In genomic region chr2:152828011-152828370, GRCm38 (mm10) we compare ENCODE assay signal across 8 mouse cellular contexts. TPM values are rescaled to one million over a fixed set of nuclear protein-coding genes. Genes with fewer than 3 reads are reported as not detected.
DNase-seq lines count a peak whose midpoint lies in the region; ATAC-seq and TF ChIP-seq lines count a peak whose summit lies in the region.

No protein-coding gene starts in this region.

- peak overlapping the region; percentile 73 for H3K4me2 ChIP-seq in intestine, embryonic 14.5 days (ENCODE audit: low read length)
- H3K4me2 ChIP-seq in liver, postnatal 0 days (ENCODE audit: low read depth, low read length), result peak overlapping the region; percentile 84

- no peaks in the 10 kb centered on the region for H3K27me3 ChIP-seq in intestine, embryonic 14.5 days (replicated peaks; ENCODE audit: control insufficient read depth, insufficient read depth, low read length)
- H3K27me3 ChIP-seq in liver, postnatal 0 days (ENCODE audit: insufficient read depth, low read length), result no peaks in the 10 kb centered on the region

- no peak for TF ChIP-seq CTCF in liver, postnatal 0 days (IDR thresholded peaks at IDR 0.05; ENCODE audit: low read depth)

- H3K4me3 ChIP-seq in brown adipose tissue, adult 24 weeks (ENCODE audit: insufficient read depth, low read depth, low read length), result peak overlapping the region; percentile 68
- H3K4me3 ChIP-seq in intestine, embryonic 14.5 days (ENCODE audit: low read depth, low read length), result peak overlapping the region; percentile 71
- H3K4me3 ChIP-seq in liver, postnatal 0 days (ENCODE audit: low read depth, low read length), result peak overlapping the region; percentile 96

- H3K4me1 ChIP-seq in brown adipose tissue, adult 24 weeks (ENCODE audit: control insufficient read depth, insufficient read depth, insufficient read length, low read length), result peaks cover 32% of the 10 kb centered on the region
- H3K4me1 ChIP-seq in intestine, embryonic 14.5 days (replicated peaks; ENCODE audit: control insufficient read depth, insufficient read depth, low read length), result peaks cover 32% of the 10 kb centered on the region
- peaks cover 52% of the 10 kb centered on the region for H3K4me1 ChIP-seq in liver, postnatal 0 days (ENCODE audit: insufficient read depth)

- no peak for ATAC-seq in intestine, embryonic 14.5 days (replicated peaks; ENCODE audit: low FRiP score, low TSS enrichment, low read depth)
- ATAC-seq in liver, postnatal 0 days, result no peak

- no peak overlapping the region; the same call in 1 of the 2 replicates for H3K9ac ChIP-seq in intestine, embryonic 14.5 days (ENCODE audit: low read length)
- H3K9ac ChIP-seq in liver, postnatal 0 days (replicated peaks), result peak overlapping the region; percentile 99

- DNase-seq in heart, adult 11 months, result peak; percentile 93
- no peak for DNase-seq in heart, postnatal 4 days
- DNase-seq in intestine, embryonic 14.5 days (ENCODE audit: low spot score), result no peak
- no peak for DNase-seq in liver, postnatal 0 days
- no peak for DNase-seq in adrenal gland, adult (ENCODE audit: inconsistent age in 2 of 2, low spot score in 1 of 2)
- no peak for DNase-seq in retina, postnatal 1 day
- no peak for DNase-seq in embryo, embryonic 11 days

- TF ChIP-seq EP300 in liver, postnatal 0 days (IDR thresholded peaks at IDR 0.05; ENCODE audit: low read depth), result no peak

- H3K9me3 ChIP-seq in intestine, embryonic 14.5 days (ENCODE audit: control insufficient read depth, low read length), result no peaks in the 10 kb centered on the region
- H3K9me3 ChIP-seq in liver, postnatal 0 days (ENCODE audit: low read length), result no peaks in the 10 kb centered on the region

- H3K36me3 ChIP-seq in intestine, embryonic 14.5 days (ENCODE audit: control insufficient read depth, insufficient read depth, low read length), result no peaks in the 10 kb centered on the region
- H3K36me3 ChIP-seq in liver, postnatal 0 days (replicated peaks; ENCODE audit: insufficient read depth, low read length), result peaks cover 46% of the 10 kb centered on the region

- peak overlapping the region; percentile 100 for H3K27ac ChIP-seq in brown adipose tissue, adult 24 weeks (replicated peaks; ENCODE audit: low read depth, low read length)
- H3K27ac ChIP-seq in intestine, embryonic 14.5 days (ENCODE audit: low read depth), result peak overlapping the region; percentile 33; the same call in 1 of the 2 replicates
- H3K27ac ChIP-seq in liver, postnatal 0 days (ENCODE audit: low read depth), result peak overlapping the region; percentile 99

- 42% methylated on average over 4 of the region's 4 CpGs for WGBS in intestine, embryonic 14.5 days
- WGBS in liver, postnatal 0 days (ENCODE audit: insufficient replicate concordance), result 75% methylated on average over 4 of the region's 4 CpGs

RNA-seq across cellular contexts. Expression of gene Bcl2l1, which starts 3.5 kb away (rescaled TPM):
- 10 to 100 TPM; 39.0 to 45.0 TPM for total RNA-seq in heart, postnatal 4 days (2021)
- 22.5 and 23.5 TPM in 2 replicates for polyA plus RNA-seq in brown adipose tissue, adult 24 weeks (2012; ENCODE audit: insufficient read depth, insufficient read length, missing spikeins)
- polyA plus RNA-seq in intestine, embryonic 14.5 days (2014; fragmentation: Nextera tagmentation; extraction: Ambion mirVana), result 75.0 and 76.8 TPM in 2 replicates
- polyA plus RNA-seq in liver, postnatal 0 days (2015; fragmentation: Nextera tagmentation; extraction: Ambion mirVana), result 84.2 and 84.4 TPM in 2 replicates

RNA-seq across cellular contexts. Expression of gene Tpx2, which starts 19.8 kb away (rescaled TPM):
- 10 to 100 TPM; 42.4 to 51.9 TPM for total RNA-seq in heart, postnatal 4 days (2021)
- not detected in 2 replicates for polyA plus RNA-seq in brown adipose tissue, adult 24 weeks (2012; ENCODE audit: insufficient read depth, insufficient read length, missing spikeins)
- 88.3 and 95.4 TPM in 2 replicates for polyA plus RNA-seq in intestine, embryonic 14.5 days (2014; fragmentation: Nextera tagmentation; extraction: Ambion mirVana)
- 20.7 and 25.8 TPM in 2 replicates for polyA plus RNA-seq in liver, postnatal 0 days (2015; fragmentation: Nextera tagmentation; extraction: Ambion mirVana)

Comparison
In these comparisons a context has a peak if more than half of its experiments do, and no peak if none do; other contexts are left out.
1. H3K27ac ChIP-seq: peak in every context shown above with its lines; median percentile 100 in brown adipose tissue, adult 24 weeks; 99 in liver, postnatal 0 days; 33 in intestine, embryonic 14.5 days.
2. RNA of gene Tpx2, which starts 19.8 kb away (polyA plus RNA-seq): 88.3 to 95.4 TPM in intestine, embryonic 14.5 days and 20.7 to 25.8 TPM in liver, postnatal 0 days; not detected in brown adipose tissue, adult 24 weeks; every median in the first group is over 10 times any median in the second.
3. Peak in every context shown above with its lines, with median percentiles within 50 percentile points of each other: H3K4me3 ChIP-seq.